Mouse (Mus musculus): ENCODE measurements around the gene Trim72.

Gene Trim72

GRCm38 (mm10) chr7:128003688-128004087, at the start of gene Trim72:
TSS of gene Trim72 (plus strand) at chr7:128003949.
- DNase-seq (ENCODE audit: low spot score), result no peak

DNA sequence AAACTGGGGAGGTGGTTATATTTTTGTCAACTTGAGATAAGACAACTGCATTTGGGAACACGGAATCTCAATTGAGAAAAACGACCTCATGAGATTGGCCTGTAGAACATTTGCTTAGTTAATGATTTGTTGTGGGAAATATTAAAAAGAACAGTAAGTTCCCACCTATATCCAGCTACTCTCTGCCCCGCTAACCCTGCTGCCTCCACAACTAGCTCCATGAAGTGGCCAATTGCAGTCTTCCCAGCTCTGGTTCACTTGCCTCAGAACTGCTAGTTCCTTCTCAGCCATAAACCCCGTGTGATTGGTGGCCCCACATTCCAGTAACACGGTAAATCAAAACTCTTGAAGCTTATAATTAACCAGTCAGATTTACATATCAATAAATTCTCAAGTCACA, 44.4 kb upstream of the Trim72 start:
- DNase-seq (ENCODE audit: low spot score), result peak; percentile 22

GRCm38 (mm10) chr7:127966371-127966918, 37.3 kb upstream of the Trim72 start:
- DNase-seq (ENCODE audit: low spot score), result no peak

DNA sequence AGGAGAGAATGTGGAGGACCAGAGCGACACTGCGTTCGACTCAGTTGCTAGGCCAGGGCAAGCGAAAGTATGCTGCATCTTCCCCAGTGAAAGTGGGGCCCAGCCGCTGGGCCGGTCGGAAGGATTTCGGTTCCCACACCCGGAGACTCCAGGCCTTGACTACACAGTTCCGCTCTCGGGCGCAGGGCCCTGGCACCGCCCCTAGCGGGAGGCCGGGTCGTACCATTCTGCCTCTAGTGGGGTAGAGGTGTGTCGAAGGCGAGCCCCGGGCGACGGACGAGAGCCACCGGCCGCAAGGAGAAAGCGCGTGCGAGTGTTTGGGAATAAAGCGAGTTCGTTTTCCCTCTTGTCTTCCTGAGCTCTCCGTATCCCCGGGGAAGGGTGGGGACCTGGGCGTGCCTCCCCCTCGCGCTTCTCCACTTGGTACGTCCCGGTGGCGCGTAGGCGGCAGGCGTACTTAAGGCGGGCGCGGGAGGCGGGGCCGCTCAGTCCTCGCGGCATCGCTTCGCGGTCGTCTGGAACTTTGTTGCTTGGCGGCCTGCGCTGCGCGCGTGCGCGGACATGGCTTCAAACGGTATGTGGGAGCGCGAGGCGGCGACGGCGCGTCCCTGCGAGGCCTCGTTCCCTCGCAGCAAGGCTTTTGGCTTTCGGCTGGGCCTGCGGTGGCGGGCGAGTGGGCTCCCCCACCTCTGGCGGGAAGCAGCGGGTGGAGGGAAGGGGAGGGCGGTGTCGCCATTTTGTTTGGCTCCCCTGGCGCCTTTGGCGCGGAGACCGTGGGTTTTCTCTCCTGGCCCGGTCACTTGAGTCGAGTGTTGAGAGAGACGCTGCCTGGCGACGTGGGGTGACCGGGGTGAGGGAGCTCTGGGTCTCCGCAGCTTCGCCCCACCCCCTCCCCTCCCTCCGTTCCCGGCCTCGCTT, 36.5 kb upstream of the Trim72 start, which contains the start of gene Fus:
TSS of gene Fus (plus strand) at position 454 of the 918 bp plus-strand sequence.
- peak; percentile 98 for DNase-seq (ENCODE audit: low spot score)

- peak; percentile 88 for DNase-seq (ENCODE audit: low spot score)
These were observed 35.6 kb upstream of the Trim72 start for GRCm38 (mm10) chr7:127967922-127968828.

GRCm38 (mm10) chr7:127974413-127974930, 29.3 kb upstream of the Trim72 start:
- no peak for DNase-seq (ENCODE audit: low spot score)

DNA sequence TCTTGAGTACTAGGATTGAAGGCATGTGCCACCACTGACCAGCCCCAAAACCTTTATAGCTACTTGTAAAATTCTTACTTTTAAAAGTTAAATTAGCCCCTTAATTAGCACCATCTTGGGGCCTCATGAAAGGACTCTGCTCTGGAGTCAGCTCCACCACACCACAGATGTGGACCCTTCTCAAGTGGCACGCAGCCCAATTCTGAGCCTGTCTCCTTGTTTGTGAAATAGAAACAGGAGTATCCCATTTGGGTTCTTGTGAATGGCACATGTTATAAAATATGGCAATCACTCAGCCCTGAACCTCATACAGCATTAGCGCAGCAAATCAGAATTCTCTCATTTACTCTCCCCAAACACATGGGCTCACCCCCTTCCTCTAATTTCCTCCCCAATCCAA, 24.9 kb upstream of the Trim72 start:
- DNase-seq (ENCODE audit: low spot score), result no peak

- no peak for DNase-seq (ENCODE audit: low spot score)
These were observed 23.1 kb upstream of the Trim72 start for GRCm38 (mm10) chr7:127980606-127981005.

DNA sequence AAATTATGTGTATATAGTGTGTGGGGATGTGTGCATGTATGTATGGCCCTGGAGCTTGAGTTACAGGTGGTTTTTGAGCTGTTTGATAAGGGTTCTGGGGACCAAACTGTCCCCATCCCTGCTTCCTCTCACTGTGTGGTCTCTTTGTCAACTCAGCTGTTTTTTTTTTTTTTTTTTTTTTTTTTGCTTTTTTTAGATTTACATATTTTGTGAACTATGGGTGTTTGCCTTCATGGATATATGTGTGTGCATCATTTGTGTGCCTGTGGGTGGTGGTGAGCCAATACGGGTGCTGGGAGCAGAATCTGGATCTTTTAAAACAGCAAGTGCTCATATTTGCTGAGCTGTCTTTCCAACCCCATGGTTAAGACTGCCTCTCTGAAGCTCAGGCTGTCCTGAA, 14.8 kb upstream of the Trim72 start:
- DNase-seq (ENCODE audit: low spot score), result no peak

DNA sequence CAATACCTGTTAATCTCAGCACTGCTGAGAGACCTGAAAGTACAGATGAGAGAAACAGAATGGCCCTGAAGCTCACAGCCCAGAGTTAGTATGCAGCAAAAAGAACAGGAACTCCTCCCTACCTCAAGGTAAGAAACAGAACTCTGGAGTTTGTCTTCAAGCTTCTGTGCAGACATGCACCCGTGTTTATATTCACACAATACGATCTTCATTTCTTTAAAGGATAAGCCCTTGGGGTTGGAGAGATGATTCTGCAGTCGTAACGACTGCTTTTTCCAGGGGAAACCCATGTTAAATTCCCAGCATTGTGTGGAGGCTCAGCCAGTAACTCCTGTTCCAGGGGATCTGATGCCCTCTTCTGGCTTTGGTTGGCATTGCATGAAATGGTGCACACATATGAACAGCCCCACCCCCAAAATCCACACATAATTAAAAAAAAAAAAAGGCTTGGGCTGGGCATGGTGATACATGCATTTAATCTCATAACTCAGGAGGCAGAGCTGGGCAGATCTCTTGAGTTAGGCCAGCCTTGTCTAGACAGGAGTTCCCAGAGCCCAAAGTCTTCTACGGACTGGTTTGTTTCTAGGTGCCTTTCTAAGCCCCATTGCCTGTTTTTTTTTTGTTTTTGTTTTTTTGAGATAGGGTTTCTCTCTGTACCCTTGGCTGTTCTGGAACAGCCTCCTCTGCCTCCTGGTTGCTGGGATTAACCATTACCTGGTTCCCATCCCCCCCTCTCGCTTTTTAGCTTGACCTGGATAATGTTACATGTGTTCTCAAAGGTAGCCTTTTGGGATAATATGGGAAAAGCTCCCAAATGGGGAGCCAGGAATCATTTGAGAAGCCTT, 11.9 kb upstream of the Trim72 start:
- DNase-seq (ENCODE audit: low spot score), result peak; percentile 87

DNA sequence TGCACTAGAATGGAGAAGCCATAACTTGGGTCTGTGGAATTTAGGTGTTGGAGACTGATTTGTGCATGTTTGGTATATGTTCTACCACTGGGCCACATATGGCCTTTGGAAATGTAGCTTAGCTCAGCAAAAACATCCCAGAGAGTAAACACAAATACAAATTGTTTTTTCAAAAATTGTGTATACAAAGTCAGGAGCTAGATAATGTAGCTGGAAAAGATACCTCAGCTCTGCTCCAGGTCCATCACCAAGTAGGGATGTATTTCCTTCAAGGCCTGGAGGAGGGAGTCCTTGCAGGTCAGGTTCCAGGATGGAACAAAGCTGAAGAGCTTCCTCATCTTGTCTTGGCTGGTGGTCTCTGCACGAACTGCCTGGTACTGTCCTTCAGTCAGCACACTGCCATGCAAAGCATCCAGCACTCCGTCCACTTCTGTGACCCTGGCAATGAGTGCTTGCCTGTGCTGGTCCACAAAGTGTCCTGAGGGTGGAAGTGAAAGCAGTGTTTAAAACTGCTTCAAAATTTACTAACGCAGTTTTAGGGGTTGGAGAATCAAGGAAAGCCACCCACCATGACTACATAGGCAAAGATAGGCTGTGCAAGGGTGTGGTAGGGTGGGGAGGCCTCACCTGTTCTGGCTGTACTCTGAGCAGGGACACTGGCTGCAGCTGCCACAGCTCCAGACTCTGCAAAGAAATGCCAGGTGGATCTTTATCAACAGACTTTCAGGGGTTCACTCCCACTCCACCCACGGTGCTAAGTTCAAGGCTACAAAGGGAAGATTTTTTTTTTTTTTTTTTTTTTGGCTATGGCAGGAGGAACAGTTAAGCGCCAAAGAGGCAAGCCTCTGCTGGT, 11.0 kb upstream of the Trim72 start:
- no peak for DNase-seq (ENCODE audit: low spot score)

- DNase-seq (ENCODE audit: low spot score), result peak; percentile 61
These were observed 10.3 kb upstream of the Trim72 start, which contains the start of gene Pycard for GRCm38 (mm10) chr7:127993341-127993977. TSS of gene Pycard (minus strand) at chr7:127993867.

DNA sequence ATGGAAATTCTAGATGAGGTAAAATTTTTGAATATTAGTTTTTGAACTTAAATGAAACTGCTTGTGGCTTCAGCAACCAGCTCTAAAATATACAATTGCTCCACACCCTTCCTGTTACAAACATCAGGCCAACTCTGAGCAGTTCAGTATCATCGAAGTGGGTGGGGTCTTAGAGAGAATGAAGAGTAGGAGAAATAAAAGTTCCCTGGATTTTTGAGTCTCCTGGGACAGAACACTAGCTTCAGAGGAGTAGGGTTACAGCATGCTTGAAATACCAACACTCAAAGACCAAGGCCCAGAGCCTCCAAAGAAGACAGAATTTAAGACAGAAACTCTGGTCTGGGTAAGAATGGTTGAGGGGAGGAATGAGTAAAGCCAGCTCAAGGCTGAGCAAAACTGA, 4.3 kb upstream of the Trim72 start:
- no peak for DNase-seq (ENCODE audit: low spot score)

DNA sequence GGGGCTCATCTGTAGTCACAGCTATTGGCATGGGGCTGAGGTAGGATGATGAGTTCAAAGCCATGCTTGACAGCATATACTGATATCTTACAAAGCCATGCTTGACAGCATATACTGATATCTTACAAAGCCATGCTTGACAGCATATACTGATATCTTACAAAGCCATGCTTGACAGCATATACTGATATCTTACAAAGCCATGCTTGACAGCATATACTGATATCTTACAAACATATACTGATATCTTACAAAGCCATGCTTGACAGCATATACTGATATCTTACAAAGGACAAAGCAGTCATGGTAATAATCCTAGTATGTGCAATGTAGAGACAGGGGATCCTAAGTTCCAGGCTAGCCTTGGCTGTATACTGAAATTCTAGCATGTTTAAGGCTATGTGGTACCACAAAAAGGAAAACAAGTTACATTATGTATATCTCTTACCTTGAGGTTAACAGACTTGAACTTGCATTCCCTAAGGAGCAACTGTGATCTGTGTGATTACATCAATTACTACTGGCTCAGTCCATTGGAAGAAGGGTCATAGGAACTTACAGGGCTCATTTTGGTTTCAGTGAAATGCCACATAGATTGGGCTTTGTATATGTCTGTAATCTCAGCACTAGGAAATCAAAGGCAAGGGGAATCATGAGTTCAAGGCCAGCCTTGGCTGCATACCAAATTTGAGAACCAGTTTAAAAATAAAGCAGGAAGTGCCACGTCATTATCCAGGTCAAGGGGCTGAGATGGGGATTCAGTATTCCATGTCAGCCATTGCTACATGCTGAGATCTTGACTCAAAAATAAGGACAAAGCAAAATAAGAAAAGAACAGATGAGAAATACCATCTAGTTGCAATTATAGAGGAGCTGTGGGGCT, 3.4 kb upstream of the Trim72 start:
- DNase-seq (ENCODE audit: low spot score), result no peak

GRCm38 (mm10) chr7:128003098-128003497, 651 bp upstream of the Trim72 start:
- DNase-seq (ENCODE audit: low spot score), result no peak

DNA sequence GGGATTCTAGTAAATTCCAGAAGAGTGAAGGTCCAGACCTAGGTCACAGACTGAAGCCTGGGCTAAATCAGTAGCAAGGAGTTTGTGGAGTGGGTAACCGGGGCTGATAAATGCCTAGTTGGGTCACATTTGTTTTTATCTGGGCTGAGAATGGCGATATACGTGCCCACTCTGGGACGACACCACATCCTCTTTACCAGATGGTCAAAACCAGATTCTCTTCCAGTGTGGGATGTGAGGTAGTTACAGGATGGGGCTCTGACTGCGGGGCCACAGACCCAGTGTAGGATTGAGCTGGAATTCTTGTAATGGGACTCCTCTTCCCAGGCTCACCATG, 369 bp downstream of the Trim72 start:
- no peak for DNase-seq (ENCODE audit: low spot score)

GRCm38 (mm10) chr7:128004487-128005362, 976 bp downstream of the Trim72 start:
- DNase-seq (ENCODE audit: low spot score), result peak; percentile 47

DNA sequence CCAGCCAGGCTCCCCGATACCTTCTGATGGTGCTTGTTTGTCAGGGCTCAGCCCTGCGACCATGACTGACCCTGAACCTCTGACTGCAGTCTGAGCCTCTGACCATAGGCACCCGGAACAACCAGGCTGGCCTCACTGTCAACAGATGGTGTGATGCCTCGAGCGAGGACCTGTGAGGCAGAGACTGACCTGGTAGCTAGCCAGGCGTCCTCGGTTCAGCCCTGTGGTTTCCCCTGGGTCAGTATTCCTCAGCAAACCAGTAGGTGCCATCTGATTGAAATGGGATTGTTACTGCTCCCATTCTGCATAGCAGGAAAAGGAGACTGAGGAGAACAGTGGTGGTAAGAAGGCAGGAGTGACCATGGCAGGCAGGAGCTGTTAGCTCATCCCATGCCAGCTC, 2.4 kb downstream of the Trim72 start:
- DNase-seq (ENCODE audit: low spot score), result no peak
